Mouse (Mus musculus) ovary, adult 2 months (tissue): ENCODE data around the gene Park7. TPM values are rescaled to one million over a fixed set of nuclear protein-coding genes. Genes with fewer than 3 reads are reported as not detected.

Experiments
- polyA plus RNA-seq: library from polyadenylated mRNA; depleted of rRNA; stranded (reverse); fragments of >200 nt; gene quantifications from 2 replicates; pipeline ENCODE4 v1.2.3, GENCODE M21; 2012; rRNA removed

Park7 gene
- polyA plus RNA-seq, result 112 and 148 TPM in 2 replicates

GRCm38 (mm10) chr4:150914290-150914733, at the start of gene Park7, which contains the start of gene Tnfrsf9:
Gene Park7, minus strand, starts transcription at chr4:150914437.
Gene Tnfrsf9, plus strand, starts transcription at chr4:150914562.

GRCm38 (mm10) chr4:150853680-150854461, 60.4 kb downstream of the Park7 start, which contains the start of gene Errfi1:
Gene Errfi1, plus strand, starts transcription at chr4:150853919.

Other genes starting within 250 kb of the Park7 start
- 31.0 and 34.1 TPM in 2 replicates for gene Errfi1, start 60.5 kb downstream of the Park7 start, polyA plus RNA-seq
- gene Tnfrsf9, start 125 bp upstream of the Park7 start, polyA plus RNA-seq, result 6.4 and 8.1 TPM in 2 replicates
- not detected in 2 replicates for gene Uts2, start 82.7 kb upstream of the Park7 start, polyA plus RNA-seq
- 16.0 and 17.5 TPM in 2 replicates for gene Per3, start 130.2 kb upstream of the Park7 start, polyA plus RNA-seq
- gene Vamp3, start 143.5 kb upstream of the Park7 start, polyA plus RNA-seq, result 24.0 and 24.6 TPM in 2 replicates
- not detected in 2 replicates for gene Gm13090, start 175.1 kb upstream of the Park7 start, polyA plus RNA-seq